Mouse (Mus musculus): Measurements from ENCODE around the gene Rab3gap2. TPM values are rescaled to one million over a fixed set of nuclear protein-coding genes. Genes with fewer than 3 reads are reported as not detected.
A peak's percentile ranks its signal among the peaks of the same experiment; 100 is the strongest.

Gene Rab3gap2
- 44.9 and 46.3 TPM in 2 replicates for polyA plus RNA-seq (2012; rRNA removed)

DNA sequence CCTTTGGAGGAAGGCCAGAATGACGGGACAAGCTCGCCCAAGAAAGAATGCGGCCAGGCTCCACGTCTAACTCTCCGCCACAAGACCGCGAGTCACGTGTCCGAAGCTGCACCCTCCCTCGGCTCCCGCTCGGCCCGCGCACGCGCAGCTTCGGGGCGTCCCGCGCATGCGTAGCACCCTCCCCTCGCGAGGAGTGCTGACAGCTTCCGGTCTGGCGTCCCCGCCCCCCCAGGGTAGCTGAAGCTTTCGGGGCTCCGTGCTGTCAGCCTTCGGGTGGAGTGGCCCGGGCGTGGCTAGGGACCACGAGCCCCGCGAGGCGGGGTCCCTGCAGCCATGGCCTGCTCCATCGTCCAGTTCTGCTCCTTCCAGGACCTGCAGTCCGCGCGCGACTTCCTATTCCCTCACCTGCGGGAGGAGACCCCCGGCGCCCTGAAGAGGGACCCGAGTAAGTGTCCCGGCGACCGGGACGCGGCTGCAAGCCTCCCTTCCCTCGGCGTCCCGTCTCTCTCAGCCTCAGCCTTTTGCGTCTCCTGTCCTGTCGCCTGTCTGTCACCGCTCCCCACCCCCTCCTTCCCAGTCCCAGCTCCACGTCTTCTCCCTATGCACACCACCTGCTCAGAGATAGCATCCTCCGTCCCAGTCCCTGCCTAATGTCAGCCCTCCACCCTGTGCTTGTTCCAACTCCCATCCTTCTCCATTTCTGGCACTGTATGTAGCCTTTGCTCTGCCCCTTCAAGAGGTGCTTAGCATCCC is at the start of gene Rab3gap2:
Gene Rab3gap2 (plus strand): TSS at position 209 of the 753 bp plus-strand sequence.
- TF ChIP-seq CTCF (IDR thresholded peaks at IDR 0.05; ENCODE audit: borderline replicate concordance, insufficient read depth, low read depth, low read length): no peak
- TF ChIP-seq POLR2A (IDR thresholded peaks at IDR 0.05; ENCODE audit: borderline replicate concordance, insufficient read depth, low read length): peak; percentile 92
- under 1% methylated on average over 57 of the region's 57 CpGs for WGBS
- H3K4me3 ChIP-seq (replicated peaks; ENCODE audit: insufficient read depth, low read depth, low read length): peak within 1 kb of the TSS; percentile 87
- H3K4me1 ChIP-seq (ENCODE audit: control insufficient read depth, insufficient read depth, low read length): peaks cover 10% of the 10 kb centered on the region
- H3K27ac ChIP-seq (ENCODE audit: insufficient read depth, low read length): peak within 1 kb of the TSS; percentile 65
- DNase-seq: peak; percentile 99
- no peaks in the 10 kb centered on the region for H3K27me3 ChIP-seq (ENCODE audit: control insufficient read depth, insufficient read depth, low read length)

DNA sequence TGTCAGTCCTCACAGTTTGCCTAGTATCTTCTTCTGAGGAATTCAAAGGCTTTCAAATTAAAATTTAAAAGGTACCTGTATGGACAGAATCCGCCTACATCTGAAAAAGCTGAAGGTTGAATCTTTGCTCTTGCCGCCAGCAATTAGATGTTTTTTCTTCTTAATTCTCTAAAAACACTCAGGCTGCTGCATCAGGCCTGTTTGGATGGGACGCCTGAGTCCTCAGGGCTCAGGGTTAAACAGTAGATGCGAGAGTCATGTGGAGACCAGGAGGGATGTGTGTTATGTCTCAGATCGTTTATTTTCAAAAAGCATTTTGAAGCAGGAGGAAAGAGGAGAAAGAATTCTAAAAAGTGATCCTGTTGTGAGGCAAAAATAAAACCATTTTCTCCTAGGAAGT is 30.3 kb upstream of the Rab3gap2 start:
- H3K4me3 ChIP-seq (replicated peaks; ENCODE audit: insufficient read depth, low read depth, low read length): no peak overlapping the region
- no peaks in the 10 kb centered on the region for H3K27me3 ChIP-seq (ENCODE audit: control insufficient read depth, insufficient read depth, low read length)
- 89% methylated on average over 5 of the region's 5 CpGs for WGBS
- no peak for DNase-seq
- H3K4me1 ChIP-seq (ENCODE audit: control insufficient read depth, insufficient read depth, low read length): no peaks in the 10 kb centered on the region
- TF ChIP-seq CTCF (IDR thresholded peaks at IDR 0.05; ENCODE audit: borderline replicate concordance, insufficient read depth, low read depth, low read length) (no peak), POLR2A (IDR thresholded peaks at IDR 0.05; ENCODE audit: borderline replicate concordance, insufficient read depth, low read length) (no peak)
- no peak overlapping the region for H3K27ac ChIP-seq (ENCODE audit: insufficient read depth, low read length)

DNA sequence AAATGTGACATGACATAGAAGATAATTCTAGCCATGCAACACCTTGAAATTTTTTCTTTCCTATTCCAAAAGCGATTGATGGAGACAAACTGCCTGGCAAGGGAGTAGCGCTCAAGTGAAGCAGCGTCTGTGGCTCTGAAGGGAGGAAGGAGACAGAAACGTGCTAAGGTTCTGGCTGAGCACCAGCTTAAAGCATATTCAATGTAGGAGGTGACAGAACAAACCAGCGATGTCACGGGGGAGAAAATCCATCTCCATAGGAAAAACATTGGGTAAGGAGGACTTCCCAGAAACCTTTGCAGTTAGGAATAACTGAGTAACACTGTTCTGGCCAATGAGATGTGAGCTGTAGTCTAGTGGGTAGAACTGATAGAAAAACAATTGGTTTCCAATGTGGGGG is 26.1 kb upstream of the Rab3gap2 start:
- no peak overlapping the region for H3K4me3 ChIP-seq (replicated peaks; ENCODE audit: insufficient read depth, low read depth, low read length)
- no peak for DNase-seq
- H3K27me3 ChIP-seq (ENCODE audit: control insufficient read depth, insufficient read depth, low read length): no peaks in the 10 kb centered on the region
- no peak overlapping the region for H3K27ac ChIP-seq (ENCODE audit: insufficient read depth, low read length)
- no peaks in the 10 kb centered on the region for H3K4me1 ChIP-seq (ENCODE audit: control insufficient read depth, insufficient read depth, low read length)
- 75% methylated on average over 6 of the region's 6 CpGs for WGBS
- TF ChIP-seq CTCF (IDR thresholded peaks at IDR 0.05; ENCODE audit: borderline replicate concordance, insufficient read depth, low read depth, low read length) (no peak), POLR2A (IDR thresholded peaks at IDR 0.05; ENCODE audit: borderline replicate concordance, insufficient read depth, low read length) (no peak)

DNA sequence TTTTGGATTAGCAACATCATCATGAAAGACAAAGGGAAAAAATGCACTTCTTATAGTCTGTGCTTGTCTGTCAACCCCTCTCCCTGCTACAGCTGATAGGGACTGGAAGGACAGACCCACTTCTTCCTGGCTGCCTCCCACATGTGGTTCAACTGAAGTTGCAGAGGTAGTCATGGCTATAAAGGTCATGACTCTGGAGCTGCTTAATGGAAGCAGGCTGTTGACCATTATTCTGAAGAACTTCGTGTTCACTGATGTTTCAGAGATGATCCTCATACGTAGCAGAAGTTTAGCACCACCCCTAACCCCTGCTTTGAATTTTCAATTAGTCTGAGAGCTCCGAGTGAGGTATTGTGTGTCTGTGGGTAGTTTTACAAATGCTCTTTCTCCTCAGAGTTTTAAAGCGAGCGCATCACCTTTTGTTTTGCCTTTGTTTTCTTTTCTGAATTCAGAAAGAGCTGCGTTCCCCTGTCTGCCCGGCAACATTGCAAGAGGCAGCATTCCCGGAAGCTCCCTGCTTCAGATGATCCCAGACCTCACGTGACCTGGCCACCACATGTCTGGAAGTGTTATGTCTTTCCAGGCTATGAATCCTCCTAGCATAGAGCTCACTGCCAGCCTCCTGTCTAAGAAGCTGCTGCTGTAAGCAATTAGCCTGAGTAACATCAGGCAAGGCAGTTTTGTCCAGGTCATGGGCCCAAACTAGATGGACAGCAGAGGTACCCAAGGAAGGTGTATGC is 20.2 kb upstream of the Rab3gap2 start:
- DNase-seq: no peak
- 24% methylated on average over 9 of the region's 9 CpGs for WGBS
- no peak overlapping the region for H3K27ac ChIP-seq (ENCODE audit: insufficient read depth, low read length)
- no peaks in the 10 kb centered on the region for H3K4me1 ChIP-seq (ENCODE audit: control insufficient read depth, insufficient read depth, low read length)
- H3K27me3 ChIP-seq (ENCODE audit: control insufficient read depth, insufficient read depth, low read length): no peaks in the 10 kb centered on the region
- TF ChIP-seq CTCF (IDR thresholded peaks at IDR 0.05; ENCODE audit: borderline replicate concordance, insufficient read depth, low read depth, low read length): no peak
- no peak for TF ChIP-seq POLR2A (IDR thresholded peaks at IDR 0.05; ENCODE audit: borderline replicate concordance, insufficient read depth, low read length)
- no peak overlapping the region for H3K4me3 ChIP-seq (replicated peaks; ENCODE audit: insufficient read depth, low read depth, low read length)

DNA sequence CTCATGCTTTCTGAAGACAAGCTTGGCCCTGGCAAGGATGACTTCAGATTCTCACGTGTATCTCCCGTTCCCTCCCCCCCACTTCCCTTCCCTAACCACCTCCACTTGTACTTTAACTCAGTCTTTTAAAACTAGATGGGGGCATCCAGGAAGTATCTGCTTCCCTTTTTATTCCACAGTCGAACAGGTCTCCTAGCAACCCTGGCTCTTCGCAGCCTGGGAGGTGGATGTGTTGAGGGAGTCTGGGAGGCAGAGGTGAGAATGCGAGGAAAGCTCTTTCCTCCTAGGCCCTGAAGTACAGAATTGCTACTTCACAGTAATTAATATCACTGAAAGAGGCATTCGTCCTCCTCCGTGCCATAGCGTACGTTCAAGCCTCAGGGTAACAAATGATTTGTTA is 18.4 kb upstream of the Rab3gap2 start:
- 64% methylated on average over 9 of the region's 9 CpGs for WGBS
- Histone ChIP-seq H3K27ac (ENCODE audit: insufficient read depth, low read length) (no peak overlapping the region), H3K4me1 (ENCODE audit: control insufficient read depth, insufficient read depth, low read length) (no peaks in the 10 kb centered on the region), H3K4me3 (replicated peaks; ENCODE audit: insufficient read depth, low read depth, low read length) (no peak overlapping the region), H3K27me3 (ENCODE audit: control insufficient read depth, insufficient read depth, low read length) (no peaks in the 10 kb centered on the region)
- no peak for DNase-seq
- TF ChIP-seq CTCF (IDR thresholded peaks at IDR 0.05; ENCODE audit: borderline replicate concordance, insufficient read depth, low read depth, low read length): no peak
- no peak for TF ChIP-seq POLR2A (IDR thresholded peaks at IDR 0.05; ENCODE audit: borderline replicate concordance, insufficient read depth, low read length)

DNA sequence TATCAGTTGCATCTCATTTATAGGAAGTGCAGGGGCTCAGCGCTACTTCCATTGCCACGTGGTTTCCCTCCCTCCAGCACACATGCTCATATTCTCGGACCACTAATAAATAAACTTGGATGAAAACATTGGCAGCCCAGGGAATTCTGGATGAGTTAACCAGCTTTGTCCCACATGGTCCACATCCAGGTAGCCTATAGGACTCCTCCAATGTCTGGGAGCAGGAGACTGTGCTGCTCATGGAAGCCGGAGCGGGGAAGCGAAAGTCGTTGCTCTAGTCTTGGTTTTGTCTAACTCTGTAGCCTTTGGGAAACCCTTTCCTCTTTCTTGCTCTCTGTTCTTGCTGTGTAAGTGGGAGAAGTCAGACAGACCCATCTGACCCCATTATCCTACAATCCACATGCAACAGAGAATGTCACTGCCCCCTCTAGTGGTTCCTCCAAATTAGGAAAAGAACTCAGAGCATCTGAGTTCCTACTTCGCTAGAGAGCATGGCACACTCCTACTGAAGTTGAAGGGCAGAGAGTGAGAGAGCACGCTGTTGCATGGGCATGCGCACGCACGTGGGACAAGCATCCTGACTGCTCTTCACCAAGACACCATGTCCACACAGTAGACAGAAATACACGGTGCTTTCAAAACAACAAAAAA is 16.7 kb upstream of the Rab3gap2 start:
- 56% methylated on average over 13 of the region's 13 CpGs for WGBS
- Histone ChIP-seq H3K27me3 (ENCODE audit: control insufficient read depth, insufficient read depth, low read length) (no peaks in the 10 kb centered on the region), H3K4me1 (ENCODE audit: control insufficient read depth, insufficient read depth, low read length) (no peaks in the 10 kb centered on the region), H3K27ac (ENCODE audit: insufficient read depth, low read length) (no peak overlapping the region), H3K4me3 (replicated peaks; ENCODE audit: insufficient read depth, low read depth, low read length) (no peak overlapping the region)
- no peak for TF ChIP-seq CTCF (IDR thresholded peaks at IDR 0.05; ENCODE audit: borderline replicate concordance, insufficient read depth, low read depth, low read length)
- no peak for TF ChIP-seq POLR2A (IDR thresholded peaks at IDR 0.05; ENCODE audit: borderline replicate concordance, insufficient read depth, low read length)
- DNase-seq: no peak

DNA sequence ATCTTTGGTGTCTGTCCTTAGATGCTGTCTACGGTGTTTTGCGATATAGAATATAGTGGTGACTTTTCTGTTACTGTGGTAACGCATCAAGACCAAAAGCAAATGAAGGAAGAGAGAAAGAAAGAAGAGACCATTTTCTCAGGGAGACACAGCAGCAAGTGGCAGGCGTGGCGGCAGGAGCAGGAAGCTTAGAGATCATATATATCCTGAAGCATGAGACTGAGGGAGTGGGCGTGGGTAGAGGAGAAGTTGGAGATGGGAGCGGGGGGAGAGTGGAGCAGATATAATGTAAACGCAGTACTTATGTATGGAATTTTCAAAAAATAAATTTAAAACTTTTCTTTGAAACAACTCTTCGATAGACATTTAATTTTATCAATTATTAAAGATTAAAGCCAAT is 14.0 kb upstream of the Rab3gap2 start:
- Histone ChIP-seq H3K27me3 (ENCODE audit: control insufficient read depth, insufficient read depth, low read length) (no peaks in the 10 kb centered on the region), H3K4me1 (ENCODE audit: control insufficient read depth, insufficient read depth, low read length) (no peaks in the 10 kb centered on the region), H3K27ac (ENCODE audit: insufficient read depth, low read length) (no peak overlapping the region), H3K4me3 (replicated peaks; ENCODE audit: insufficient read depth, low read depth, low read length) (no peak overlapping the region)
- WGBS: 92% methylated on average over 9 of the region's 9 CpGs
- DNase-seq: no peak
- TF ChIP-seq CTCF (IDR thresholded peaks at IDR 0.05; ENCODE audit: borderline replicate concordance, insufficient read depth, low read depth, low read length) (no peak), POLR2A (IDR thresholded peaks at IDR 0.05; ENCODE audit: borderline replicate concordance, insufficient read depth, low read length) (no peak)
